Mouse (Mus musculus): ENCODE results near the gene Lamp2.
A peak's percentile ranks its signal among the peaks of the same experiment; 100 is the strongest.
"Not testable (repeated sequence)": the region's sequence is repeated elsewhere in the genome, so short reads cannot be mapped to it uniquely, and the experiment has no call there.

The Lamp2 gene

DNA sequence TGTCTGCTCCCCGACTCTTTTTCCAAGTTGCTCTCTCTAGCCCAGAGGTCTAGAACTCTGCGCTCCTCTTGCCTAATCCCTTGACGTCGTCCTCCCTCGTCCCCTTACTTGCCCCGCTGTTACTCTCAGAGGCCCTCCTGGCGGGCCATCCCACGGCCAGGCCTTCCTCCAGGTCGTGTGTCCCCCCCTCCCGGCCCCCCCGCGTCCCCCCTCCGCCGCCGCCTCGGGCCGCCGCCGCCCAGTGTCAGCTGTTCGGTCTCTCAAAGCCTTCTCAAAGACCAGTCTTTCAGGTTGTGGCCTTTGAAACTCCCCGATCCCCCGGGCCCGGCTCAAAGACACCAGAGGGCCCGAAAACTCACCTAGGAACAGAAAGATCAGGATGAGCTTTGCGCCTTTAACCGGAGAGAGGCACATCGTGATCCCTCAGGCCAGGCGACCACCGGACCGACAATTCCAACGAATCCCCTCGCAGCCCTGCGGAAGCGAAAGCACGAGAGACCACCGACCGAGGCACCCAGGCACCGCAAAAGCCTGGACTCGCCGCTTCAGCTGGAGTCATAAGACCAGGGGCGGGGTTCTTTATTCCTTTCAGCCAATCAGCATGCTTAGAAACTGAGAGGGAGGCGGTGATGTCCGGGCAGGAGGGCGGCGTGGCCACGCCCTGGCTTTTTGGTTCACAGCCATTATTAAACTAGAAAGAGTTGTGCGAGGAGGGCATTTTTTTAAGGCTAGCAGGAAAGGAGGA lies at the start of gene Lamp2:
Lamp2 (minus strand) TSS at position 565 of the 745 bp plus-strand sequence.
- DNase-seq (ENCODE audit: low spot score) = peak; percentile 81

DNA sequence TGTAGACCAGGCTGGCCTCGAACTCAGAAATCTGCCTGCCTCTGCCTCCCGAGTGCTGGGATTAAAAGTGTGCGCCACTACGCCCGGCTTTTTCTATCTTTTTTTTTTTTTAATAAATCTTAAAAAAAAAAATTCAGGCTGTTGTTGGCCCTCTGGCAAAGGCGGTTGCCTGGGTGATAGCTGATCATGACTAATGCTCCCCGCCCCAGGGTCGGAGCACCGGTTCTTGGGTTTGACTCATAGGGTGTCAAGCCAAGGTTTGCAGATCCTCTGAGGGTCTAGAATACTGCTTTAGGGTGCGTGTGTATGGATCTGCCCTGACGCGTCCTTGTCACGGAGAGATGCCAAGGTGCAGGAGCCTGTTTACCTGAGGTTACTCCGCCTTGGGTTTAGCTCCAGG lies 48.6 kb upstream of the Lamp2 start:
- DNase-seq (ENCODE audit: low spot score) = no peak

DNA sequence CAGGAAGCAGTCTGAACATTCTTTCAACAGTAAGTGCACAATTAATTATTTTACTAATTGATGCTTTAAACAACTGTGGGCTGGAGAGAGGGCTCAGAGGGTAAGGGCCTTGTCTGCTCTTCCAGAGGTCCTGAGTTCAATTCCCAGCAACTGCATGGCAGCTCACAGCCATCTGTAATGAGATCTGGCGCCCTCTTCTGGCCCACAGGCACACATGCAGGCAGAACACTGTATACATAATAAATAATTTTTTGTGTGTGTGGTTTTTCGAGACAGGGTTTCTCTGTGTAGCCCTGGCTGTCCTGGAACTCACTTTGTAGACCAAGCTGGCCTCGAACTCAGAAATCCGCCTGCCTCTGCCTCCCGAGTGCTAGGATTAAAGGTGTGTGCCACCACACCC lies 45.9 kb upstream of the Lamp2 start:
- not testable (repeated sequence) for DNase-seq (ENCODE audit: low spot score)

DNA sequence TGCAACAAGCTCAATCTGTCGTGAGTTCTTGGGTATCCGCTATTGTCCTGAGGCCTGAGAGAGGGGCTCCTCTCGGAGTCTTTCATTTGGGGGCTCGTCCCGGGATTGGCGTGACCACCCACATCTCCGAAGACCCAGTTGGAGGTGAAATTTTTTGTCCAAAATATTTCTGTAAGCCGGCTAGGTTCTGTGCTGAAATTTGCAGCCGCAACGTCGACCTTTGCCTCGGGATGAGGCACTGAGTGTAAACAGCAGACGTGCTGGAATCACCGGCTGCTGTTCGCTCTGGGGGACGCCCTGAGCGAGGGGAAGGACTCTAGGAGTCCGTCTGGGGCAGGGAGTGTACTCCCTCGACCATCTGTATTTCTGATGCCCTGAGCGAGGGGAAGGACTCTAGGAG lies 29.2 kb upstream of the Lamp2 start:
- DNase-seq (ENCODE audit: low spot score) = not testable (repeated sequence)

DNA sequence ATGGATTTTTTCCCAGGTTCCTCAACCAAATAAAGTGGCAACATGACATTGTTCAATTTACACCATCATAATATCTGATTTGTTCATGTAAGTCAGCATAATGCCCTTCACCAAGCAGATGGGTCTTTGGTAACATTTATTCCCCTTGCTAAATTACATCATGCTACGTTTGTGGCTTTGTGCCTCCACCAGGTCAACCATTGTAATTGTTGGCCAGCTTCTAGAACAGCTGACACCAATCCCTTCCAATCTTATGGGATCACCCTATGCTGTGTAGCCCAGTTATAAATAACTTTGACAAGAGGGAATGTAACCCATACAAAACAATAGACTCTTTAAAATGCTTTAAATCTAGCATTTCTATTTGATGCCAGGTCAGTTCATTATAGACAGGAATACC lies 22.3 kb upstream of the Lamp2 start:
- DNase-seq (ENCODE audit: low spot score) = no peak

DNA sequence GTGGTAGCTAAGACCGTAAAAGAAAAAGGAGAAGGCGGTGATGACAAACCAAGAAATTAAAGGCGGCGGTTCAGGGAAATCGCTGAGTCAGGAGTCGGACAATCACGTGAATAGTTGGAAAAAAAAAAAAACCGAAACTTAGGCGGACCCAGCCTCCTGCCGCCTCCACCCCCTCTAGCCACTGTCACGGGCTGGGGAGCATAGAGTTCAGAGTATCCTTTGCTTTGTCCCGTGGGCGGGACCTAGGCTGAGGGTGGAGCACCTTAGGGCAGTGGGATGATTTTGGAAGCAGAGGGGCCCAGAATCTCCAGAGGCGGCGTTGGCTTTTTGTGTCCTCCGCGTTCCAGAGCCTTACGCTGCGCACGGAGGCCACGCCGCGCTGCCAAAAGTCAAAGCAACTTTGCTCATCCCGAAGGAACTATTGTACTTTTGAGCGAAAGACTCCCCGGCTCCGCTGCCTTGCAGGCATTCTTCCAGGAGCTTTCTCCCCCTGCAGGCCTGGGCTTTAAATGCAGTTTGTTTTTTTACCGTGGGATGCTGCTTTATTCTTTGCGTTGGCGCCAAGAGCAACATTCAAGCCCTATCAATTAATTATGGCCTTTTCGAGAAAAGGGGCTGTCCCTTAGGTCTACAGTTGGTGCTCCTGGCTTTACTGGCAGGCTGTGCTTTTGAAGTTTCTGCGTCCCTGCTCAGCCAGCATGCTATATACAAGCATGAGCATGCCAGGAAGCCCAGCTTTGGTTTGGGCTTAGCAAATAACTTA lies 17.5 kb upstream of the Lamp2 start:
- DNase-seq (ENCODE audit: low spot score) = peak; percentile 77

DNA sequence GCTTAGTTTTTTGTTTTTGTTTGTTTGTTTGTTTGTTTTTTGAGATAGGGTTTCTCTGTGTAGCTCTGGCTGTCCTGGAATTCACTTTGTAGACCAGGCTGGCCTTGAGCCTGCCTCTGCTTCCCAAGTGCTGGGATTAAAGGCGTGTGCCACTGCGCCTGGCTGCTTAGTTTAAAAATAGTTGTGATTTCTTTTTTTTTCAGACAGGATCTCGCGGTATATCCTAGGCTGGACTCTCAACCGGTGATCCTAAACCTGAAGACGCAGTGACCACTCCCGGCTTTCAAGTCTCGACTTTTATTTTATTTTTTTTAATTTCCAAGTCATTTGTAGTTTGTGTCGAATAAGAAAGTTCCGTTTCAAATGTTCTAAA lies 16.9 kb upstream of the Lamp2 start:
- peak; percentile 49 for DNase-seq (ENCODE audit: low spot score)

DNA sequence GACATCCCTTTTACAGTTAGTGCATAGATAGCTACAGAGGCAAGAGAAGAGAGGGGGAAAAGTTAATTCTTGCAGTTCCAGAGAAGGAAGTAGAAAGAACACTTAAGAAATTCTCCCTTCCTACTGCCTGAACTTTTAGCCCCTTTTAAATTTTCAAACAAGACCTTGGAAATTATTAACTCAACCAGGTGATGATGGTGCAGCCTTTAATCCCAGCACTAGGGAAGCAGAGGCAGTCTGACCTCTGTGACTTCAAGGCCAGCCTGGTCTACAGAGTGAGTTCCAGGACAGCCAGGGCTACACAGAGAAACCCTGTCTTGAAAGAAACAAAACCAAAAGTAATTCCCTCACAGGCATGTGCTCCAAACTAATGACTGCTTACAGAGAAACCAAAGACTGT lies 10.0 kb upstream of the Lamp2 start:
- DNase-seq (ENCODE audit: low spot score) = no peak

DNA sequence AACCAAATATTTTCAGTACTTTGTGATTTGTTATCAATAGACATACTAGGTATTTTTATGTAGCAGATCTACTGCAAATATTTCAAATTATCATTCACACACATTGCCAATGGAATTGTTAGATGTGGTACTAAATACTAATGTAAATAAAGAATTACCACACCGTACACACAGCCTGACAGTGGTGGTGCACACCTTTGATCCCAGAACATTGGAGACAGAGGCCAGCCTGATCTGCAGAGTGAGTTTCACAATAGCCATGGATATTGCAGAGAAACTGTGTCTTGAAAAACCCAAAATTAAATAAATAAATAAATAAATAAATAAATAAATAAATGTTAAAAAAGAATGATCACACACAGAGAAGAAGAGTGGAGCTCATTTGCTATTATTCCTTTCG lies 6.9 kb upstream of the Lamp2 start:
- DNase-seq (ENCODE audit: low spot score) = no peak

DNA sequence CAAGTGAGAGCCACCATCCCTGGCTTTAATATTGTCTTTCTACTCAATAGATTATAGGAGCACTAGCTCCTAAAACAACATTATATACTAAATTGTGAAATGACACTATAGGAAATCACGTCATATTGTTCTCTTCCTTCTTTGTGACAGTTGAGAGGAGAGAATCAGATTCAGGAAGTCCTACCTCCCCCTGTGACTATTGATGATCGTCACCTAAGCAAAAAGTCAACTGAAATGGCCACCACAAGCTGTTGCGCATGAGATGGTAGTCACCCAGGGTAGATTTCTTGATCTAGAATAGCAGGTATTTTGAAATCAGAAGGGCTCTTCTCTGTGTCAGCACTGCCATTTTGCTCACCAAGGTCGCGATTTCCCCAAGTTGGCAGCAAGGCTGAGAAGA lies 5.8 kb upstream of the Lamp2 start:
- DNase-seq (ENCODE audit: low spot score) = no peak

DNA sequence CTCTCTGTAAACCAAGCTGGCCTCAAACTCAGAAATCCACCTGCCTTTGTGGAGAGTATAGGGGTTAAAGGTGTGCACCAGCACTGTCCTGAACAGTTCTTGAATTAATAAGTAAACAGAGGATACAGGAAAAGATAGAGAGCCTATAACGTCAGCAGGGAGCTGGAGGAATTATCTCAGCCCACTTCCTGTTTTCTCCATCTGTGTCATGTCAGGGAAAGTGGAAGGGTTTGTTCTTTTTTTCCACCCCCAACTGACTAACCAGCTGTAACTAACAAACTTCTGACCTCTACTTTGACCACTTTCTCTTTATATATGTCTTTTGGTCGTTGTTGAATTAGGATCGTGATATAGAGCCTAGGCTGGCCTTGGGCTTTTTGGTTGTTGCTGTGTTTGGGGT lies 4.6 kb upstream of the Lamp2 start:
- no peak for DNase-seq (ENCODE audit: low spot score)

DNA sequence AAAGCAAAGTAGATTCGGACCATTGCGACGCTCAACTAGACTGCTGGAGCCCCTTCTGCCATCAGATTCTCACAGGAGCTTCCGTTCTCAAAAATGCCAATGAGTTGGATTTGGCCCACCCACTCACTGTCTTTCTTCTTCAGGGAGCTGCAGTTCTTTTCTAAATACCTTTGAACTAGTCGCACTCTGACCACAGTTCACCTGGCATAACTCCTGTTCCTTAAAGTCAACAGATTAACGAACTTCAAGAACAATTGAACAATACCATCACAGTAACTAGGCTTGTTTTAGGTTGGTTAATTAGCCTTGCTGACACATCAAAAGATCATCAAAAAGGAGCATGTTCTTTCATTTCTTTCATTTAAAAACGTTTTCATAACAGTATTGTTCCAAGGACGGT lies 2.8 kb upstream of the Lamp2 start:
- DNase-seq (ENCODE audit: low spot score) = no peak

DNA sequence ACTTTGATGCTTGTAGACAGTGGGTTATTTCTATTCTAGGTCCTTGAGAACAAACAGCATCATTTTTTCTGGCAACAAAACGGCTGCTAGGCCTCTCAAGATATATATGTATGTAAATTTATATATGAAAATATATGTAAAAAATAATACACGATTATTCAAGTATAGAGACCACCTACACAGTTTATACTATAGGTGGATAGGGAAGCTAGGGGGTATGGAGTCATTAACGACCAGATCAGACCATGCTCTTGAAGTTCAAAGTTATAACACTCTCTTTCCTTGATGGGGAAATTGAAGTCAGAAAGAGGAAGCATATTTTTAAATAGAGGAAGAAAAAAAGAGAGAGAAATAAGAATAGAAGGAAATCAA lies 367 bp upstream of the Lamp2 start:
- no peak for DNase-seq (ENCODE audit: low spot score)

DNA sequence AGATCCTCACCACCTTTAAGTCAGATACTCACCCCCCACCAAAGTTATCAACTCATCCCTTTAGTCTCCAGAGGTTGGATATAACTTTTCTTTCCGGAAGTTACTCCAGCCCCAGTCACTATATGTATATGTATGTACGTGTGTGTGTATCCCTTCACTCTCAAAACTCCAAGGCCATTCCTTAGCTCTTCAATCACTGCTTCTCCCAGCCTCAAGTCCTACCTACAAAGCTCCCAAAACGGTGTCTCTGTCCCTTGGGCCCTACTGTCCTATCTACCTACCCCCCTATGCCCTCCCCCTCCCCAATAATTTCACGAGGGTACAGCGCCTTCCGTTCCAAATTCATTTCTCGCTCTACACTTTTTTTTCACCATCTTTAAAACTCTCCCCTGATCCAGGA lies 780 bp downstream of the Lamp2 start:
- no peak for DNase-seq (ENCODE audit: low spot score)

DNA sequence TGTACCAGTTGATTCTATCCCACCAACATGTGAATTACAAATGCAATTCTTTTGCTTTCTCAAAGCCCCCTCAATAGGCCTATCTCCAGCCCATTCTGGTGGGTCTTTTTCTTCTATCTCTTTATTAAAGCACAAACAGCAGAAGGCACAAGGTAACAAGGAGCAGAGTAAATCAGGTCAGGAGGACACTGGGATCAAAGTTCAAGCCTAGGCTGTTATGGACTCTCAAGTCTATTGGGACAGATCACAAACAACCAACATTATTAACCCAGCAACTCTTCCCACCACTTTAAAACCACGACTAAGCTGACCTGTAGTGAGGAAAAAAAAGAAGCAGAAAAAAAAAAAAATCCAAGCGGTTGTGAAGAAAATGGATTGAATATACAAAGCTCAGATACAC lies 1.4 kb downstream of the Lamp2 start:
- DNase-seq (ENCODE audit: low spot score) = no peak

DNA sequence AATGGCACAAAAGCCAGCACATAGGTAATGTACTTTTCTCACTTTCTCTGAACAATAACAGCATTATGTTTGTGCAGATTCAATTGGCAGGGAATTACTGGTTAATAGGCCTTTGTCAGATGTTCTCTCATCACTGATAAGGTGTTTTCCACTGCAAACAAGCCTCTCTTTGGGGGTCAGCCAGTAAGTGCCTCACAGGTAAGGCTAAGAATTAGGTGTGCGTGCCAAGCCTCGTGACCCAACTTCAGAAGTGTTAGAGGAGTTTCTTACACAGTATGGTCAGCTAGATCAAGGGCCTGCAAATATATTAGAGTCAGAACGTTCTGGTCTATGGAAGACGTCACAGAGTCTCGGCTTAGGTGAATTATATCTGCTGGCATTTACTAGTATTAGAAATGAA lies 2.3 kb downstream of the Lamp2 start:
- no peak for DNase-seq (ENCODE audit: low spot score)

DNA sequence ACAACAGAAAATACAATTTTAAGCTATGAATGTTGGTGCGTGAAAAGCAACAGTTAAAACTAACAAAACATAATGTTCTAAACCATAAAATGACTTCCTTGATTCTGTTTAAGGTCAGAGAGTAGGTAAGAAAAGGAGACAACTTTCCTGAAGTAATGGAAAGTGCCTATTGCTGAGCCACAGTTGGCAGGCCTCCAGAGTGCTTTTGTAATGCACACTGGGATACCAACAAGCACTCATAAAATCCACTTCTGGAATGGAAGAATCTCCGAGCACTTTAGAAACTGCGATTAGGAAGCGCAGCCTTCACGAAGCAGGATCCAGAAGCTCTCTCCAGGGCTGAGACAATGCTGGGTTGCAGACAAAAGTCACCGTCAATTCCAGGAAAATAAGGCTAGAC lies 5.8 kb downstream of the Lamp2 start:
- DNase-seq (ENCODE audit: low spot score) = no peak

DNA sequence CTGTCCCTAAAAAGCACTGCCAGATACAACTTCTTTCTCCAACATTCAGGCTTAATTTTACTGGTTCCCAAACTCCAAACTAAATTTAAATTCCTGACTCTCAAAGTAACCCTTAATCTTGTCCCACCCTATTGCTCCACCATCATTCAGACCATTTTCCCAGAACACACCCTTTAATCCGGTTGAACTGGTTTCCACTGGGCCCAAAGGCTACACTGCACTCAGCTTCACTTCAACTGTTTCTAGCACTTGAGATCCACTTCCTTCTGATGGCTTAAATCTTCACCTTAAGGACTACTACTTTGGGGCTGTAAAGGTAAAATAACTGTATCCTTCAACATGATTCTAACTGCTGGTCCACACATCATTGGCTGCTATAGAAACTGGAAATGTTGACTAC lies 10.5 kb downstream of the Lamp2 start:
- no peak for DNase-seq (ENCODE audit: low spot score)

DNA sequence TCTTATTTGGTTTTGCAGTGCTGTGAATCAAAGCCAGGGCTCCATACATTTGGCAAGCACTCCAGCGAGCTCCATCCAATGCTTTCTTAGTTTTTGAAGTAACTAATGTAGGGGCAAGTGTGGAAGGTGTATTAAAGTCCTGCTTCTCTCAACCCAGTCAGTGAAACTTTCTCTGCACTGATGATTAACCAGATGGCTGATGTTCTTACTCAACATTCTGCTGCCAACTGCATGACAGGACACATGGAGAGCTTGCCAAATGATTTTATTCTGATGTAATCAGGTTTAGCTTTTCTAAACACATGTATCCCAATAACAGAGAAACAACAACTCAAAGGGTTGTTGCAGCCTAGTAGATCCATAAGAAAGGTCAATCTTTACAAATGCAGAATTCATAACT lies 13.8 kb downstream of the Lamp2 start:
- peak; percentile 17 for DNase-seq (ENCODE audit: low spot score)

DNA sequence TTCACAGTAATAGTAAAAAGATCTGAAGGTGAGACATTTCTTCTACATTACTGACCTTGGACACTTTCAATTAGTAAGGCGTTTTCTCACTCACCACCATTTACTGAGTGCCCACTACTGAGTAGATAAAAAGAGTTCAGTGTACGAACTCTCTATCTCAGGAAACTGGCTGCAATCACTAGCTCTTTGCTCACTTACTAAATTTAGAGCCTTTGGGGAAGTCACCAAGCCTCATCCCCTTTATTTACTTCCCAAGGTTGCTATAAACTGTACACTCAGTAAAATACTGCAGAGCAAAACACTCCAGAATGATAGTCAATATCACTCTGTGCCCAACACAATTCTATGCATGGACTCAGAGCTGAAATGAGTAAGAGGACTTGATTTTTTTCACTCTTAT lies 16.6 kb downstream of the Lamp2 start:
- DNase-seq (ENCODE audit: low spot score) = no peak

DNA sequence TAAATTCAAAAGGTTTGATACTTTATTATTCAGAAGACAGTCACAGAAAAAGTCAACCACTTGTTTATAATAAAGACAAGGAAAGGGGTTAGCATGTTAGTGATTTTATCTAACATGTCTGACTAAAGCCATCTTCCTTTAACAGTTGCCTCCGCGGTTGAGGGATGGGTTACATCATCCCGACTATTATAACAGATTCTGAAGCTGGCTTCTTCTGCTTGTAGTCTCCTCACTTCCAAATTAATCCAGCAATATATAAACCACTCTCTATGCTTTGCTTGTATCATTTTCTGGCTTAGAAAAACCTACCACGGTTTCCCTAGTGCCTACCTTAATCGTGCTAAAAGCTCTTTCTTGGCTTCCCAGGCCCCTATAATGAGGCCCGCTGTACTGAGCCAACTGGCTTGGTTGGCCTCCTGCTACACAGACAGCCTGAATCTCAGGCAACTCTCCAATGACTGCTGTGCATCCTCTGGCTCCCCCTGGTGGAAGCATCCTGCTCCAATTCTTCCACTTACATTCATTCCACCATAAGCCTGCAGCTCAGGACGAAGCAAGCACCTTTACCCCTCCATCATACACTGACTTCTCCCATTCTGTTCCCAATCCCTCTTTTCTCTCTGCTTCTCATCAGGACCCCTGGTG lies 18.0 kb downstream of the Lamp2 start:
- peak; percentile 73 for DNase-seq (ENCODE audit: low spot score)

DNA sequence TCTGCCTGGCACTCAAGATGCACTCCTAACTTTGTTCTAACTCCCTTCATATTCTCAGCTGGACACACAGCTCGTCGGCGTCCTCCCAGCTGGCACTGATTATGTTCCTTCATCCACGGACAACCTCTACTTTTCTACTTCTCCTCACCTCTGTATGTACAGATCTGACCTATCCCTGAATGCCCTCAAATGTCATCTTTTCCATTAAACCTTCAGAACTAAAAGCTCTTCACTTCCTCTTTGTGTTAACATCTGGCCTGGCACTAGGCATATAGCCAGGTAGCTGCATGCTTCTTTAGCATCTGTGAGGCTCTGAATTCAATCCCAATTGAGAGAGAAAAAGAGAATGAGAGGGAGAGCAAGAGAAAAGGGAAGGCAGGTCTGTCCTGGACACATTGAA lies 26.8 kb downstream of the Lamp2 start:
- no peak for DNase-seq (ENCODE audit: low spot score)

DNA sequence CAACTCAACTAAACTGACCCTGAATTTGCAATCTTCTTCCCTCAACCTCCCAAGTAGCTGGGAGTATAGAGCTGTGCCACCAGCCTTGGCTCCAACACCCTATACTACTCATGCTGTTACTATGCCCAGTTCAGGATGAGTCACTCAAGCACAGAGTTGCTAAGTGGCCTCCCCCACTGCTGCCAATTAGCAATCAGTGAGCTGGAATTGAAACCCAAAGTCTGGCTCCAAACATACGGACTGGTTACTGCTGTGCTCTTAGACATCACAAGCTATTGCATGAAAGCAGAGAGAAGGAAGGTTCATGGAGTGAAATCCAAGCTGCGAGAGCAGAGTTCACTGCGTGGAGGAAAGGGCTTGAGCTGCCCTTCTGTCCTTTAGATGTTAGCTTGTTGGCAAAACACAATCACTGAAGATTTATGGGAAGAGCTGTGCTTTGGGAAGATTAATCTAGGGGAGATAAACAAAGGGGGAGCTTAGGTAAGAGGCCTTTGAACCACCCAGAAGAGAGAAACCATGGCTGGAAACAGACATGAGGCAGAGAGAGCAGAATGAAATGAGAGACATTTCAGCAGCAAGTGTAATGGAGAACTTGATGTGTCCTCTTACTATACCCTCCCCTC lies 27.3 kb downstream of the Lamp2 start:
- DNase-seq (ENCODE audit: low spot score) = peak; percentile 49
